Mouse (Mus musculus): Measurements from ENCODE around the gene Carmil2.

Carmil2 gene

DNA sequence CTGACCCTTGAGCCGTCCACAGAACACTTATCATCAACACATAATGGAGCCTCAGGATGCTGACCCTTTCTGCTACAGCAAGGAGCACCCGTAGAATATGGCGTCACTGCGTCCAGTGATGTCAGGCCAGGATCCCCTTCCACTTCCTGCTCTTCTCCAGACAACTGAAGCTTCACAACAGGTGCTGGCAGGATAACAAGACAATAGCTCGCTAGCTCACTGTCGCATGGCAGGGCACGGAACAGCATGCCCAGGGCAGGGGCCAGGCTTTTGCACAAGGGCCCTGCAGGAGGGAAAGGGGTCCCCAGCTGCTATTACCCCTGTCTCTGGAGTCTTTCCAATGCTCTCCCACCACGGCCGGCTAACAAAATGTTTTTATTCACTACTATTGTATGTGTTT, 36.8 kb downstream of the Carmil2 start:
- no peak for DNase-seq (ENCODE audit: low spot score in 2 of 2)

DNA sequence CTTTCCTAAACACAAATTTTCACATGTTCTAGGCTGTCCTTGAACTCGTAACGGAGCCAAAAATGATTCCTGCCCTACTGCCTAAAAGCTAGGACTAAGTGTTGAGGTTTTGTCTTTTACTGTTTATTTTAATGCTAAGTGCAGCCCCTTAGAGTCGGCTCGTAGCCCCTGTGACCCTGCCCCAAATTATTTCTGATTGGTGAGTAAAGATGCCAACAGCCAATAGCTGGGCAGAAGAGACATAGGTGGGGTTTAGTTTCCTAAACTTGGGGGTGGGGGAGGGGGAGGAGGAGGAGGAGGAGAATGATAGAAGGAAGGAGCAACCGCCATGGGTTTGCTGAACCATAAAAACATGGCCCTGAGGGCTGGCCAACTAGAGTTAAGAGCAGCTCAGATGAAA, 39.7 kb downstream of the Carmil2 start:
- DNase-seq (ENCODE audit: low spot score in 2 of 2), result no peak

DNA sequence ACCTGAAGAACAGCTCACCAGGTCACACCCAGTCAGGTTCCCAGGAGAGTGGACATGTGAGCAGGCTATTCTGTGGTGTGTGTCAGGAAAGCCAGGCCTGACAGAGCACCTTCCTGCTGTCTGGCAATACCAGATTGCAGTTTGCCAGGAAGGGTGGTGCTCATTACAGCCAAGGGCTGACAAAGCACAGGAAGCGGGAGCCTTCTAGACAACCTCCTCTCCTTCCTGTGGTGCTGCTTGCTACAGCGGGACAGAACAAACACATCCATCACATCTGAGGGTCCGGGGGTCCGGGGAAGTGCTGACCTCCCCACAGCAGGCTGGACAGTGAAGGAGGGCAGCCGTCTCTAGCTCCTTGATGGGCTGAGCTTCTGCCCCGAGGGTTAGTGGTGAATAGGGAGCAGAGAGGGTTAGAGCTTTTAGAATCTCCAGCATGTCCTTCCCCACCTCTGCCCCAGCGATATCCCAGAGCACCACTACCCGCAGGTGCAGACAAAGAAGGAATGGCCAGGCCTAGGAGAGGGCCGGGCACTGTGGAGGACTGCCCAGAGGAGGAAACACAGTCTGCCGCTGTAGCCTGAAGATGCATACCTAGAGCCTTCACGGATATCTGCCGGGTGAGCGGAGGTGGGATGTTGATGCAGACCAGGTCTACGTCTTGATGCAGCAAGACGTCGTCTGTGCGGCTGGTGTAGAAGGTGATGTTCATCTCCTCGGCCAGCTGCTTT, 41.5 kb downstream of the Carmil2 start:
- no peak for DNase-seq (ENCODE audit: low spot score in 2 of 2)

DNA sequence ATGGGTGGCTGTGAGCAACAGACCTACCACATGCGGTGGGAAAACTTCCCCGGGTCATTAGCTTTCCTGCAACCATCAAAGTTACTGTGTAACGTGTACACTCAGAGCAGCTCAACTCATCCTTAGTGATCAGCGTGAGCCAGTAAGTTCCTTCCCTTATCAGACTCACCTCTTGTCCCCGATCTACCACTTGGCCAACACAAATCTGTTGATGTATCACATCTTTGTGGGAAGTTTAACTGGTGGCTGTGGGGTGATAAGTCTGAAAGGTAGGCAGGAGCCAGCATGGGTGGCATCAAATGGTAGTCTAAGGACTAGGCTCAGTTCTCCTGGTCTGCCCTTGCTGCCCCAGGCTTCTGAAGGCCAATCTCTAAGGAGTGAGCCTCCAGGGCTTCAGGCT, 46.1 kb downstream of the Carmil2 start:
- no peak for DNase-seq (ENCODE audit: low spot score in 2 of 2)

DNA sequence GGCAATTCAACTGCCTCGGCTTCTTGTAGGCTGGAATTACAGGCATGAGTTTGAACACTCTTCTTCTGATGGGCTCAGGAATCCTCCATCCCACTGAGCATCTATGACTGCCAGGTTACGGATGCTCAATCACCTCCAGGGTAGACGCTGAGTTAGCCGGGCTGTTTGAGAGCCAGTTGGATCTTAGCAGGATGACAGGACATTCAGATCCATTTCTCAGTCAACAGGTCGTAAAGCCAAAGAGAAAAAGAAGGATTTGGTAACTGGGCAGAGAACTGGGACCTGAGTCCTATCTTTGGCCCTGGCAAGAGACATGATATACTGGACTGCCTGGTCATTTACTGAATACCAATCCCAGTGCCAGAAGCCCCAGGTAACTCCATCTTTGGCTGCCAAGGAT, 53.1 kb downstream of the Carmil2 start:
- no peak for DNase-seq (ENCODE audit: low spot score in 2 of 2)

DNA sequence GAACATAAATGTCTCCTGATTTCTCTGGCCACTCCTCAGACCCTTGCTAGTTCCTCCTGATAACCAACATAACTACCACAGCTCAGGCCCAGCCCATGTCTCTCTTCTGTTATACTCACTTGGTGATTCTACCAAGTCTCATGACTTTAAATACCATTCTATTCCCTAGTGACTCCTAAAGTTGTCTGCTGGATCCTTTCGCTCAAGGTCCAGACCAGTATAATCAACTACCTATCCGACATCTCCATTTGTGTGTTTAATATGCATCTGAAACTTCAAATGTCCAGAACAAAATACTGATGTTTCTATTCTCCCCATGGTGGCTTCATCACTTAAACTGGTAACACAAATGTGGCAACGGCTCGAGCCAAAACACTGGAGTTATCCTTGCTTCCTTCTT, 57.2 kb downstream of the Carmil2 start:
- no peak for DNase-seq (ENCODE audit: low spot score in 2 of 2)

All from natural killer cell, adult 2 months (primary cell).